Mouse (Mus musculus): Measurements from ENCODE around the gene Ccdc106. TPM values are rescaled to one million over a fixed set of nuclear protein-coding genes. Genes with fewer than 3 reads are reported as not detected.

Ccdc106 gene
- total RNA-seq, 1 experiment, result 7.5 TPM

- TF ChIP-seq MAFK (IDR thresholded peaks at IDR 0.05; ENCODE audit: insufficient read depth, low read depth, low read length), result no peak
- no peak for TF ChIP-seq ZC3H11A (IDR thresholded peaks at IDR 0.05; ENCODE audit: borderline replicate concordance, low read depth, low read length)
- no peak for TF ChIP-seq ZNF384 (IDR thresholded peaks at IDR 0.05; ENCODE audit: low read depth, low read length)
- no peak for TF ChIP-seq HCFC1 (IDR thresholded peaks at IDR 0.05; ENCODE audit: borderline replicate concordance, insufficient read depth, low read length)
- no peak for TF ChIP-seq CHD2 (IDR thresholded peaks at IDR 0.05; ENCODE audit: low read depth, low read length)
- H3K36me3 ChIP-seq (ENCODE audit: control insufficient read depth, insufficient read depth, low read length, poor library complexity, severe bottlenecking), result no peaks in the 10 kb centered on the region
- H3K4me1 ChIP-seq (ENCODE audit: control insufficient read depth in 2 of 2, insufficient read depth in 2 of 2, low read length in 2 of 2, poor library complexity in 1 of 2), result peaks cover 3 to 10% of the 10 kb centered on the region in 2 experiments; a peak in 1 of 4 replicates
- H3K27ac ChIP-seq (ENCODE audit: insufficient read depth, low read depth, low read length, poor library complexity, severe bottlenecking), result no peak overlapping the region
- no peak for DNase-seq (ENCODE audit: low read depth, low spot score)
- H3K9ac ChIP-seq (ENCODE audit: insufficient read depth, low read depth, low read length, poor library complexity, severe bottlenecking), result peak overlapping the region; percentile 71
- in situ Hi-C loops (cut with MboI; ENCODE audit: low sequenced_read_pairs in 2 of 2, unreplicated experiment in 2 of 2), result no loop called here
- peak overlapping the region; percentile 68 to 86 for H3K4me3 ChIP-seq (ENCODE audit: insufficient read depth in 1 of 2, low read depth in 1 of 2, low read length in 2 of 2, poor library complexity in 1 of 2, severe bottlenecking in 1 of 2)
- H3K9me3 ChIP-seq (ENCODE audit: control insufficient read depth, insufficient read depth, low read depth, low read length), result no peaks in the 10 kb centered on the region
These were observed 32.6 kb downstream of the Ccdc106 start for GRCm38 (mm10) chr7:5052931-5053343.

GRCm38 (mm10) chr7:5053456-5054179, 33.3 kb downstream of the Ccdc106 start:
- in situ Hi-C loops (cut with MboI; ENCODE audit: low sequenced_read_pairs in 2 of 2, unreplicated experiment in 2 of 2), result no loop called here
- no peaks in the 10 kb centered on the region for H3K36me3 ChIP-seq (ENCODE audit: control insufficient read depth, insufficient read depth, low read length, poor library complexity, severe bottlenecking)
- H3K4me3 ChIP-seq (ENCODE audit: insufficient read depth in 1 of 2, low read depth in 1 of 2, low read length in 2 of 2, poor library complexity in 1 of 2, severe bottlenecking in 1 of 2), result peak overlapping the region; percentile 68 to 86
- TF ChIP-seq HCFC1 (IDR thresholded peaks at IDR 0.05; ENCODE audit: borderline replicate concordance, insufficient read depth, low read length) (peak; percentile 61; the same call in 1 of the 2 replicates), MAFK (IDR thresholded peaks at IDR 0.05; ENCODE audit: insufficient read depth, low read depth, low read length) (no peak)
- no peaks in the 10 kb centered on the region for H3K9me3 ChIP-seq (ENCODE audit: control insufficient read depth, insufficient read depth, low read depth, low read length)
- H3K4me1 ChIP-seq (ENCODE audit: control insufficient read depth in 2 of 2, insufficient read depth in 2 of 2, low read length in 2 of 2, poor library complexity in 1 of 2), result peaks cover 3 to 11% of the 10 kb centered on the region in 2 experiments; a peak in 1 of 4 replicates
- no peak for DNase-seq (ENCODE audit: low read depth, low spot score)
- H3K27ac ChIP-seq (ENCODE audit: insufficient read depth, low read depth, low read length, poor library complexity, severe bottlenecking), result no peak overlapping the region
- H3K9ac ChIP-seq (ENCODE audit: insufficient read depth, low read depth, low read length, poor library complexity, severe bottlenecking), result peak overlapping the region; percentile 70; the same call in 1 of the 2 replicates

GRCm38 (mm10) chr7:5056651-5057263, 36.4 kb downstream of the Ccdc106 start:
- peaks cover 0 to 11% of the 10 kb centered on the region in 2 experiments; a peak in 1 of 4 replicates for H3K4me1 ChIP-seq (ENCODE audit: control insufficient read depth in 2 of 2, insufficient read depth in 2 of 2, low read length in 2 of 2, poor library complexity in 1 of 2)
- peaks cover 2% of the 10 kb centered on the region; the same call in 1 of the 2 replicates for H3K36me3 ChIP-seq (ENCODE audit: control insufficient read depth, insufficient read depth, low read length, poor library complexity, severe bottlenecking)
- H3K4me3 ChIP-seq (ENCODE audit: insufficient read depth in 1 of 2, low read depth in 1 of 2, low read length in 2 of 2, poor library complexity in 1 of 2, severe bottlenecking in 1 of 2), result peak overlapping the region; percentile 51 to 75
- in situ Hi-C loops (cut with MboI; ENCODE audit: low sequenced_read_pairs in 2 of 2, unreplicated experiment in 2 of 2), result no loop called here
- no peak for DNase-seq (ENCODE audit: low read depth, low spot score)
- TF ChIP-seq CHD2 (IDR thresholded peaks at IDR 0.05; ENCODE audit: low read depth, low read length) (no peak), MAFK (IDR thresholded peaks at IDR 0.05; ENCODE audit: insufficient read depth, low read depth, low read length) (no peak), ZNF384 (IDR thresholded peaks at IDR 0.05; ENCODE audit: low read depth, low read length) (no peak), ZC3H11A (IDR thresholded peaks at IDR 0.05; ENCODE audit: borderline replicate concordance, low read depth, low read length) (no peak), HCFC1 (IDR thresholded peaks at IDR 0.05; ENCODE audit: borderline replicate concordance, insufficient read depth, low read length) (no peak)
- no peak overlapping the region for H3K27ac ChIP-seq (ENCODE audit: insufficient read depth, low read depth, low read length, poor library complexity, severe bottlenecking)
- no peaks in the 10 kb centered on the region for H3K9me3 ChIP-seq (ENCODE audit: control insufficient read depth, insufficient read depth, low read depth, low read length)
- peak overlapping the region; percentile 82 for H3K9ac ChIP-seq (ENCODE audit: insufficient read depth, low read depth, low read length, poor library complexity, severe bottlenecking)

GRCm38 (mm10) chr7:5057381-5057780, 37.0 kb downstream of the Ccdc106 start:
- Histone ChIP-seq H3K4me3 (ENCODE audit: insufficient read depth in 1 of 2, low read depth in 1 of 2, low read length in 2 of 2, poor library complexity in 1 of 2, severe bottlenecking in 1 of 2) (peak overlapping the region; percentile 51 to 75), H3K9ac (ENCODE audit: insufficient read depth, low read depth, low read length, poor library complexity, severe bottlenecking) (0 out of 2 replicates have a peak overlapping the region, but pooled peaks have one; percentile 82), H3K4me1 (ENCODE audit: control insufficient read depth in 2 of 2, insufficient read depth in 2 of 2, low read length in 2 of 2, poor library complexity in 1 of 2) (peaks cover 0 to 11% of the 10 kb centered on the region in 2 experiments; a peak in 1 of 4 replicates), H3K9me3 (ENCODE audit: control insufficient read depth, insufficient read depth, low read depth, low read length) (no peaks in the 10 kb centered on the region), H3K27ac (ENCODE audit: insufficient read depth, low read depth, low read length, poor library complexity, severe bottlenecking) (no peak overlapping the region), H3K36me3 (ENCODE audit: control insufficient read depth, insufficient read depth, low read length, poor library complexity, severe bottlenecking) (peaks cover 2% of the 10 kb centered on the region; the same call in 1 of the 2 replicates)
- TF ChIP-seq ZNF384 (IDR thresholded peaks at IDR 0.05; ENCODE audit: low read depth, low read length), result no peak
- TF ChIP-seq MAFK (IDR thresholded peaks at IDR 0.05; ENCODE audit: insufficient read depth, low read depth, low read length), result no peak
- no peak for TF ChIP-seq ZC3H11A (IDR thresholded peaks at IDR 0.05; ENCODE audit: borderline replicate concordance, low read depth, low read length)
- no peak for TF ChIP-seq CHD2 (IDR thresholded peaks at IDR 0.05; ENCODE audit: low read depth, low read length)
- no peak for TF ChIP-seq HCFC1 (IDR thresholded peaks at IDR 0.05; ENCODE audit: borderline replicate concordance, insufficient read depth, low read length)
- in situ Hi-C loops (cut with MboI; ENCODE audit: low sequenced_read_pairs in 2 of 2, unreplicated experiment in 2 of 2), result no loop called here
- DNase-seq (ENCODE audit: low read depth, low spot score), result no peak

Measured in ES-E14 (cell line).